Mouse (Mus musculus) hindbrain, embryonic 14.5 days (tissue): ENCODE measurements at regions not wholly inside any gene's neighbourhood (a gene's known extent, or its start where the extent isn't known, plus 50 kb on each side); places are given as distances from the start of the nearest gene placed in this dataset.

Experiments used
- ATAC-seq: fragments of 200-750 bp; cut with Nextera tagmentation; 2 replicates; pipeline ENCODE4 v1.8.0; 2017; ENCODE audit warnings: moderate number of reproducible peaks, mild to moderate bottlenecking, moderate TSS enrichment, moderate library complexity; ENCODE audit not compliant: low FRiP score
- DNase-seq: peaks from one replicate; pipeline ENCODE4 v3.0.0-alpha.2; 2015; ENCODE audit warnings: low spot score
- H3K27ac ChIP-seq: fragments of 300-500 bp; sonication (generic); 2 replicates; pipeline ENCODE4 v1.5.1; 2014; ENCODE audit warnings: mild to moderate bottlenecking, moderate library complexity
- H3K27me3 ChIP-seq: fragments of 300-500 bp; sonication (generic); 2 replicates; pipeline ENCODE4 v1.6.1; 2014; ENCODE audit warnings: mild to moderate bottlenecking, low read length, mixed read lengths; ENCODE audit not compliant: control insufficient read depth, insufficient read depth
- H3K36me3 ChIP-seq: fragments of 300-500 bp; sonication (generic); replicated peaks from 2 replicates; pipeline ENCODE4 v1.6.1; 2014; ENCODE audit not compliant: control insufficient read depth, insufficient read depth
- H3K4me1 ChIP-seq: fragments of 300-500 bp; sonication (generic); replicated peaks from 2 replicates; pipeline ENCODE4 v1.6.1; 2014; ENCODE audit warnings: antibody characterized with exemption, low read length, mixed read lengths; ENCODE audit not compliant: control insufficient read depth, insufficient read depth
- H3K4me2 ChIP-seq: fragments of 300-500 bp; sonication (generic); replicated peaks from 2 replicates; pipeline ENCODE4 v1.6.1; 2014; ENCODE audit warnings: mild to moderate bottlenecking, moderate library complexity
- H3K4me3 ChIP-seq: fragments of 300-500 bp; sonication (generic); replicated peaks from 2 replicates; pipeline ENCODE4 v1.5.1; 2014; ENCODE audit warnings: mild to moderate bottlenecking, low read length
- H3K9ac ChIP-seq: fragments of 300-500 bp; sonication (generic); 2 replicates; pipeline ENCODE4 v1.6.1; 2014
- H3K9me3 ChIP-seq: fragments of 300-500 bp; sonication (generic); 2 replicates; pipeline ENCODE4 v1.6.1; 2016; ENCODE audit warnings: low read length; ENCODE audit not compliant: control insufficient read depth
- WGBS: fragments of 180-500 bp; shearing (Covaris S2); extraction: QIAGEN DNeasy Blood & Tissue Kit; methylation state at CpG from one replicate; pipeline ENCODE4 v1.1.7; 2014; 5-methylcytosine and 5-hydroxymethylcytosine counted together

- DNase-seq (no peak), ATAC-seq (no peak)
- H3K4me2 ChIP-seq = no peak overlapping the region
- no peak overlapping the region for H3K9ac ChIP-seq
- no peak overlapping the region for H3K4me3 ChIP-seq
- no peaks in the 10 kb centered on the region for H3K27me3 ChIP-seq
- no peaks in the 10 kb centered on the region for H3K9me3 ChIP-seq
- H3K36me3 ChIP-seq = no peaks in the 10 kb centered on the region
- H3K4me1 ChIP-seq = no peaks in the 10 kb centered on the region
- H3K27ac ChIP-seq = no peak overlapping the region
- 95% methylated on average over 3 of the region's 3 CpGs for WGBS
Measured at GRCm38 (mm10) chr15:68403554-68404070, 1902.9 kb upstream of the Lrrc6 start.

GRCm38 (mm10) chr15:68401726-68402125 lies 1901.0 kb upstream of the Lrrc6 start:
- DNase-seq = no peak
- Histone ChIP-seq H3K4me3 (no peak overlapping the region), H3K9me3 (no peaks in the 10 kb centered on the region), H3K27me3 (no peaks in the 10 kb centered on the region), H3K4me1 (no peaks in the 10 kb centered on the region), H3K36me3 (no peaks in the 10 kb centered on the region), H3K9ac (no peak overlapping the region), H3K4me2 (no peak overlapping the region), H3K27ac (no peak overlapping the region)
- WGBS = 79% methylated on average over 1 of the region's 1 CpGs
- no peak for ATAC-seq

- ATAC-seq (no peak), DNase-seq (no peak)
- WGBS = 89% methylated on average over 4 of the region's 4 CpGs
- H3K4me1 ChIP-seq = no peaks in the 10 kb centered on the region
- H3K9ac ChIP-seq = no peak overlapping the region
- no peak overlapping the region for H3K4me3 ChIP-seq
- no peaks in the 10 kb centered on the region for H3K9me3 ChIP-seq
- H3K27ac ChIP-seq = no peak overlapping the region
- H3K4me2 ChIP-seq = no peak overlapping the region
- no peaks in the 10 kb centered on the region for H3K36me3 ChIP-seq
- no peaks in the 10 kb centered on the region for H3K27me3 ChIP-seq
Measured at GRCm38 (mm10) chr15:68401006-68401405, 1900.3 kb upstream of the Lrrc6 start.

GRCm38 (mm10) chr15:68396566-68396965 lies 1895.9 kb upstream of the Lrrc6 start:
- Histone ChIP-seq H3K4me1 (no peaks in the 10 kb centered on the region), H3K27me3 (no peaks in the 10 kb centered on the region), H3K4me2 (no peak overlapping the region), H3K9me3 (no peaks in the 10 kb centered on the region), H3K4me3 (no peak overlapping the region), H3K27ac (no peak overlapping the region), H3K36me3 (no peaks in the 10 kb centered on the region), H3K9ac (no peak overlapping the region)
- WGBS = 90% methylated on average over 6 of the region's 6 CpGs
- DNase-seq = no peak
- no peak for ATAC-seq

GRCm38 (mm10) chr15:68394749-68395148 lies 1894.0 kb upstream of the Lrrc6 start:
- Histone ChIP-seq H3K4me2 (no peak overlapping the region), H3K4me3 (no peak overlapping the region), H3K27ac (no peak overlapping the region), H3K27me3 (no peaks in the 10 kb centered on the region), H3K9ac (no peak overlapping the region), H3K36me3 (no peaks in the 10 kb centered on the region), H3K9me3 (no peaks in the 10 kb centered on the region), H3K4me1 (no peaks in the 10 kb centered on the region)
- no peak for DNase-seq
- no peak for ATAC-seq
- WGBS = 93% methylated on average over 1 of the region's 1 CpGs

GRCm38 (mm10) chr15:68394157-68394556 lies 1893.4 kb upstream of the Lrrc6 start:
- no peaks in the 10 kb centered on the region for H3K4me1 ChIP-seq
- ATAC-seq (no peak), DNase-seq (no peak)
- no peaks in the 10 kb centered on the region for H3K36me3 ChIP-seq
- no peak overlapping the region for H3K9ac ChIP-seq
- no peak overlapping the region for H3K4me3 ChIP-seq
- H3K9me3 ChIP-seq = no peaks in the 10 kb centered on the region
- no peak overlapping the region for H3K4me2 ChIP-seq
- WGBS = 88% methylated on average over 4 of the region's 4 CpGs
- no peaks in the 10 kb centered on the region for H3K27me3 ChIP-seq
- no peak overlapping the region for H3K27ac ChIP-seq

GRCm38 (mm10) chr15:68391737-68392136 lies 1891.0 kb upstream of the Lrrc6 start:
- ATAC-seq = no peak
- H3K27me3 ChIP-seq = no peaks in the 10 kb centered on the region
- no peaks in the 10 kb centered on the region for H3K9me3 ChIP-seq
- no peak for DNase-seq
- H3K4me3 ChIP-seq = no peak overlapping the region
- no peak overlapping the region for H3K27ac ChIP-seq
- H3K4me1 ChIP-seq = no peaks in the 10 kb centered on the region
- no peaks in the 10 kb centered on the region for H3K36me3 ChIP-seq
- WGBS = 72% methylated on average over 1 of the region's 1 CpGs
- H3K4me2 ChIP-seq = no peak overlapping the region
- H3K9ac ChIP-seq = no peak overlapping the region

GRCm38 (mm10) chr15:68389855-68390254 lies 1889.1 kb upstream of the Lrrc6 start:
- no peak overlapping the region for H3K27ac ChIP-seq
- H3K9me3 ChIP-seq = no peaks in the 10 kb centered on the region
- no peak overlapping the region for H3K4me2 ChIP-seq
- no peak for ATAC-seq
- DNase-seq = no peak
- no peak overlapping the region for H3K4me3 ChIP-seq
- H3K36me3 ChIP-seq = no peaks in the 10 kb centered on the region
- H3K4me1 ChIP-seq = no peaks in the 10 kb centered on the region
- WGBS = 88% methylated on average over 5 of the region's 5 CpGs
- no peak overlapping the region for H3K9ac ChIP-seq
- H3K27me3 ChIP-seq = no peaks in the 10 kb centered on the region

- Histone ChIP-seq H3K9me3 (no peaks in the 10 kb centered on the region), H3K4me1 (no peaks in the 10 kb centered on the region), H3K9ac (no peak overlapping the region), H3K4me3 (no peak overlapping the region), H3K36me3 (no peaks in the 10 kb centered on the region), H3K27me3 (no peaks in the 10 kb centered on the region), H3K4me2 (no peak overlapping the region), H3K27ac (no peak overlapping the region)
- 91% methylated on average over 4 of the region's 4 CpGs for WGBS
- ATAC-seq (no peak), DNase-seq (no peak)
Measured at GRCm38 (mm10) chr15:68387349-68388065, 1886.8 kb upstream of the Lrrc6 start.
